Mouse (Mus musculus): ENCODE measurements around the gene Celf2.
"Not testable (repeated sequence)": the region's sequence is repeated elsewhere in the genome, so short reads cannot be mapped to it uniquely, and the experiment has no call there.

Gene Celf2

GRCm38 (mm10) chr2:7267166-7267565 is 242.2 kb downstream of the Celf2 start:
- no peak for DNase-seq (ENCODE audit: inconsistent ontology term)

DNA sequence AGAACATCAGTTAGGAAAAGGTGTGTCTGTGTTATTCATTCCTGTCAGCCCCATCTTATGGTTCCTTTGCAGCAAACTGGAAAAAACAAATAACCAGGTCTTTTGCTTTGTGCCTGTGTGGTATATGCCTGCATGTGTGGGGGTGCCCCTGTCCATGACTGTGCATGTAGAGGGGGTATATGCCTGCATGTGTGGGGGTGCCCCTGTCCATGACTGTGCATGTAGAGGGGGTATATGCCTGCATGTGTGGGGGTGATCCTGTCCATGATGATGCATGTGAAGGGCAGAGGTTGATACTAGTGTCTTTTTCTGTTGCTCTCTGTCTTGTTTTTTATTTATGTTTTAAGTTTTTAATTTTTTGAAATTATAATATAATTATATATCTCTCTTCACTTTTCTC is 246.7 kb downstream of the Celf2 start:
- not testable (repeated sequence) for DNase-seq (ENCODE audit: inconsistent ontology term)

GRCm38 (mm10) chr2:7260186-7260585 is 249.2 kb downstream of the Celf2 start:
- DNase-seq (ENCODE audit: inconsistent ontology term): no peak

GRCm38 (mm10) chr2:7259616-7260015 is 249.7 kb downstream of the Celf2 start:
- DNase-seq (ENCODE audit: inconsistent ontology term): no peak

GRCm38 (mm10) chr2:7256023-7256422 is 253.3 kb downstream of the Celf2 start:
- no peak for DNase-seq (ENCODE audit: inconsistent ontology term)

DNA sequence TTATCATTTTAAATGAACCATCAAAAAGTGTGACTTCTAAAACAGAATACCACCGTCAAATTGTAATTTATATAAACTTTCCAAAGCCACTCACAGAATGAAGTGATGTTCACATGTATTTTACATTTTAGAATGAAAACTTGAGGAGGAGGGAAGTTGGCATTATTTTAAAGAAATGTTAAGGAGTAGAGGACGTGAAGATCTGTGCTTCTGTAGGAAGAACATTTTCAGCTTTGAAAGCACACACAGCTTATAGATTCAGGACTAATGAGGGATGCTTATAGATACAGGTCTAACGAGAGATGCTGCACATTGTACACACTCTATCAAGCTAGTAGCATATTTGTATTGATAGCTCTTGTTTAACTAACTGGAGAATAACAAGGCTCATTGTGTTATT is 254.0 kb downstream of the Celf2 start:
- no peak for DNase-seq (ENCODE audit: inconsistent ontology term)

DNA sequence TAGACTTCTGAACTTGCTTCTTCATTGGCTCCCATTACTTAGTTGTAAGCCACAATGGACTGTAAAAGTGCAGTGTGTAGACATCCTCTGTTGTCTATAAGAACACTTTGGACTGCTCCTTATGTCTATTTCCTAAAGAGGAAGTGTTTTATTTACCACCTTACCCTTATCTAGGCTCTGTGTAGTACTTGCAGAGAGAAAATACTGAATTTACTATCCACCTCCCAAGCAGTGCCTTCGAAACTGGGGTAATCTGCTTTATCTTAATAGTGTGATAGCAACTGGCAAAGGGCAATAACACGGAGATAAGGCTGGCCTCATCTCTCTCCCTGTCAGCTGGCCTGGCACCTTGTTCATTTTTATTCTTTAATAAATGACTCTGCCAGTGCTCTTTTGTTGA is 259.0 kb downstream of the Celf2 start:
- no peak for DNase-seq (ENCODE audit: inconsistent ontology term)

GRCm38 (mm10) chr2:7249002-7249401 is 260.4 kb downstream of the Celf2 start:
- no peak for DNase-seq (ENCODE audit: inconsistent ontology term)

- peak; percentile 62 for DNase-seq (ENCODE audit: inconsistent ontology term)
These were observed 263.2 kb downstream of the Celf2 start for GRCm38 (mm10) chr2:7245958-7246774.

DNA sequence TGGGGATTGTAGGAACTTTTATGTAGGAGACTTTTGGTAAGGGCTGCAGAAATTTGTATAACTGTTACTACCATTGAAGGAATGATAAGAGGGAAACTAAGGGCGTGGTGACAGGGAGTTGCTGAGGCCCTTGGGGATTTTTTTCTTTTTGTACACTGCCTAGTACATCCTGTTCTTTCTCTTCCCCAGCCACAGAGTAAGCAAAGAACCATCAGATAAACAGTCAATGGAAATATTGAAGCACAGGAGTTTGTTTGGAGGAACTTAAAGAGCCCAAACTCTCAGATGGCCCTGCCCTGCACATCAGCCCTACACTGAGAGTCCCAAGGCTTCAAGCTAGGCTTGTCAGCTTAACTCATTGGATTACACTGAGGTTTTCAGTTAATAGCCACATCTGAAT is 267.2 kb downstream of the Celf2 start:
- no peak for DNase-seq (ENCODE audit: inconsistent ontology term)

DNA sequence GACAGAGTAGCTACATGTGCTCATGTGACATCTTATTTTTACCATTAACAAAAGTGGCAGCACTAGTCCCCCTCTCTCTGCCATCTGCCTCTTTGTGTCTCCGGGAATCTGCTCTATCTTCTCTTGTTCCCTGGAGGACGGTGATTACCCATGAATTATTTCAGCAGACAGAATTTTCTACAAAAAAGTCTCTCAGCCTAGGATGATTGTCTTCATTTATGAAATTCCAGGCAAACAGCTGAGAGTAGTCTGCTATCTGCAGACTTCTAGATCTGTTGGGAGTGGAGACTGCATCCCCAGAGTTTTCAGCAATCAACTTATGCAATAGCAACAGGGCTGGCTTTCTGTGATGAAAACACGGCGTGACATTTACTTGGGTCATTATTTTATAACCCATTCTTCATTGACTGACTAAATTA is 267.8 kb downstream of the Celf2 start:
- DNase-seq (ENCODE audit: inconsistent ontology term): peak; percentile 39

- DNase-seq (ENCODE audit: inconsistent ontology term): no peak
These were observed 272.1 kb downstream of the Celf2 start for GRCm38 (mm10) chr2:7237283-7237682.

- DNase-seq (ENCODE audit: inconsistent ontology term): peak; percentile 80
These were observed 272.9 kb downstream of the Celf2 start for GRCm38 (mm10) chr2:7236452-7236851.

DNA sequence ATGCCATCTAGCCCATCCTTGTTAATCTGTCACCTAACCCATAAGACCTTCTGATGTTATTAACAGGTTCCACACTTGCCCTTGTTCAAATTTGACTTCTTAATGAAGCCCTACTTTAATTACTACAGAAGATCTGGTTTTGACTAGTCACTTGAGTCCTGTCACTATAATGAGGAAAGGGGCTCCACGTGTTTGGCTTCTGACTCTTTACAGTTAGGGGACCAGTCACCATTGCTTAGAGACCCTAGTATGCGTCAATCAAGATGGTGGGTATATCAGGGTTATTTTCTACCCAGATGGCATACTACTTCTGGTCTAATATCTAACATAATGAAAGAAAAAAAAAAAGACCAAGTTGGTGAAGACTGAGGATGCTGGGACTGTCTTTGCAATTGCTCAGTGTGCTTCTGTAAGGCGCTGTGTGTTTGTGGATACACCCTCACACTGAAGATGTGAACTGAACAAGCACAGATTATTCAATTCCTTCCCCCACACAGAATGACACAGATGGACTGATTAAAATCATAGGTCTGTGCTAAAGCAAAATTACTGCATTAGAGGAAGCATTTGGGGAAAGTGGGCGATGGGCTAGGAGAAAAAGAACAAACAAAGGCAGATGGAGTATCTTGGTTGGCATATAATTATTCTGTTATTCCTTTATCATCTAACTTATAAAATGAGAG is 274.2 kb downstream of the Celf2 start:
- no peak for DNase-seq (ENCODE audit: inconsistent ontology term)

DNA sequence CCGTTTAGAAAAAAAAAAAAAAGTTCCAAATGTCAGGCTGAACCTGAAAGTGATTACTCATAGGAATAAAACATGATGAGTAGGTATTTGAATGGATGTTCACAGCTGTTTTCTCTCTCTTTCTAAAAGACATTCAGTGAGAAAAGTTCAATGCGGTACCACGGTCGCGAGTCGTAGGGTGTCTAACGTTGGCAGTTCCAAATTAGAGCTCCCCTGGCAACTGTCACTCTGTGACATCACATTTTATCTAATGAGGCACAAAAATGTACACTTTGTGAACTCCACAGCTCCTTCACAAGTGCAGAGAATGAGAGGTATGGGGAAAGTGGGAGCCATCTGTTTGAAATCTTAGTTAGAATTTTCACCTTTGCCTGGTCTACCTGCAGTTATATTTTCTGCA is 274.8 kb downstream of the Celf2 start:
- DNase-seq (ENCODE audit: inconsistent ontology term): no peak

GRCm38 (mm10) chr2:7233411-7233810 is 276.0 kb downstream of the Celf2 start:
- DNase-seq (ENCODE audit: inconsistent ontology term): no peak

- DNase-seq (ENCODE audit: inconsistent ontology term): no peak
These were observed 282.6 kb downstream of the Celf2 start for GRCm38 (mm10) chr2:7226785-7227184.

DNA sequence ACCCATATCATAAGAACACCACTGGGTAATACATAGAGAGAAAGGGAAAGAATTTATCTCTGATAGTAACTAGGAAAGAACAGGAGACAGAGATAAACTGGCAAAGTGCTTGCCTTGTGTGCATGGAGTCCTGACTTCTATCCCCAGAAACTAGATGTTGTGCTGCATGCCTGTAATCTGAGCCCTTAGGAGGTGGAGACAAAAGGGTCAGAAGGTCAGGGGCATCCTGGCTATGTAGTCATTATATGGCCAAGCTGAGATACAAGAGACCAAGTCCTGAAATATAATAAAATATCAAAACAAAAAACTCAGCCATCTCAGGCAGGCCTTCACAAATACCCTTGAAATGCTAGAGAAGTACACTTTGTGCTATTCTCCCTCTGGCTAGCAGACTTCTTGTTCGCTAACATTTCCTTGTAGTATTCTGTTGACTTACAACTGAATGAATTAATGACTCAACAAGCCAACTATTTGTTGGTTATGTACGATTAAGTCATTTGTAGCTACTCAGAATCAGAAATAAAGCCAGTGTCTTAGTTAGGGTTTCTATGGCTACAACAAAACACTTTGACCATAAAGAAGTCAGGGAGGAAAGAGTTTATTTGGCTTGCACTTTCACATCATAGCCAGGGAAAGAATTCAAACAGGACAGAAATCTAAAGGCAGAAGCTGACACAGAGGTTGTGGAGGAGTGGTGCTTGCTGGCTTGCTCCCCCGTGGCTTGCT is 284.9 kb downstream of the Celf2 start:
- DNase-seq (ENCODE audit: inconsistent ontology term): peak; percentile 33

DNA sequence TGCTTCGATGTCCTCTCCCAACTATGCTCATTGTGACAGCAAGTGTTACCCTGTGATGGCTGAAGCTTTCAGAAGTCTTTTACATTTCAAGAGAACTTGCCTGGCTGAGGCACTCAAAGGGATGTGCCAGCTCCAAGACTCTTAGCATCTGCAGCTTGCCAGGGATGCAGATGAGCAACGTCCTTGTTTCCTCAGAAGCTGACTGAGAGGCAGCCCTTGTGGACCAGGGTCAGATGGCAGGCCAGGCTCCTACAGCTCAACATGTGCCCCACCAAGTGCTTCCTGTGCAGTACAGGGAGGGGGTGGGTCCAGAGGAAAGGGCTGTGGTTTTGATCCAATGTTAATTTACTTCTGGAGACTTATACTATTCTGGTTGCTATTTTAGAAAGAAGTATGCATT is 285.8 kb downstream of the Celf2 start:
- DNase-seq (ENCODE audit: inconsistent ontology term): no peak

DNA sequence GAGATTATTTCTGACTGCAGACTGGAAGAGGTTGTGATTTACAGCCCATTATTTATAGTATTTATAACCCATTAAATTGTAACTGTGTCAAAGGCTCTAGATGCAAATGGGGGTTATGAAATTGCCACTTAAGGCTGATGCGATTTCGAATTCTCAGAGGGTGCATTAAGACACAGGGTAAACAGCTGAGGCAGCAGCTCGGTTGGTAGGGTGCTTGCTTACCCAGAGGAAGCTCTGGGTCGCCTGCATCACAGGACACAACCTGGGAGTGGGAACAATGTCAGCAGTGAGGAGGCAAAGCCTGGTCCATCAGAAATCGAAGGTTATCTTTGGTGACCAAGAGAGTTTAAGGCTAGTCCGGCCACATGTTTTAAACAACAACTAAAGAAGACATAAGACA is 286.5 kb downstream of the Celf2 start:
- DNase-seq (ENCODE audit: inconsistent ontology term): no peak

DNA sequence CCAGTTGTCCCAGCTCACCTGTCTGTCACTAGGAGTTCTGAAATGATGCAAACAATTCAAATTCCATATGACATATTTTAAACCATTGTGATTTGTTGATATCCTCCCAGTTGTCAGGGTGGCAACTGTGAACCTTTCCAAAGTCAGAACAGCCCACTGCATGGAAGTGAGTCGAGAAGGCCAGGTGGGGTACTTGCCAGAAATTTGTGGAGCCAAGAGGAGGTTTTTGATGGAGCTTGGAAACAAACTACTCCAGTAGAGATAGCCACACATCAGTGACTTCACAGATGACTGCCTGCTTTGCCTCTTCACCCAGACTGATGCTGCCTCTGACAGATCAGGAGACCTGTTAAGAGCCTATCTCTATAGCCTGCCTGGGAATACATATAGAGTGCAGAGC is 287.5 kb downstream of the Celf2 start:
- DNase-seq (ENCODE audit: inconsistent ontology term): no peak

- DNase-seq (ENCODE audit: inconsistent ontology term): no peak
These were observed 291.3 kb downstream of the Celf2 start for GRCm38 (mm10) chr2:7218101-7218500.
